Comparison of ENCODE assay signal across 19 mouse cellular contexts in the genomic region with DNA sequence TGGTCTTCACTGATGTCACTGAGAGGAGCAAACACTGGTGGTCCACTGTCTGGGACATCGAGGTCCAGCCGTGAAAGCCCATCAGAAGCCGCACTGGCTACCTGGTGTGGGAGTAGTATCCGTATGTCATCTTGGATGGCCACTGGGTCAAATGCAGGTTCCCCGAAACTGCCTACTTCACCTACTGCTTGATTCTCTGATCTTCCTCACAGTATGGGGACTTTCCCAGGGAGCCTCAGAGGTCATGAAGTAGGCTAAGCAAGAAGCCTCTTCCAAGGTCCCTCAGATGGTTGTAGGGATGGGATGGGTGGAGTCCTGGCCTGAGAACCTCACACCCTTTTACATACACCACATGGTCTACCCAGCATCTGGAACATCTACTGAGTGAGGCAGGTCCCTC. TPM values are rescaled to one million over a fixed set of nuclear protein-coding genes. Genes with fewer than 3 reads are reported as not detected.
"Had no signal": no experiment of that assay in that cellular context is flagged by ENCODE, and none has a peak within 500 bp of the region (broad histone marks: within the 10 kb centered on the region; RNA-seq: fewer than 3 reads in every experiment).

No protein-coding gene starts in this region.

- H3K27ac ChIP-seq: lung, embryonic 15.5 days; stomach, embryonic 15.5 days had no signal

- H3K4me2 ChIP-seq: lung, embryonic 15.5 days; midbrain, embryonic 11.5 days; stomach, embryonic 15.5 days had no signal

- H3K4me3 ChIP-seq: lung, embryonic 15.5 days; stomach, embryonic 15.5 days had no signal

- DNase-seq: kidney, adult 18-20 months; kidney, adult 9 months; kidney, postnatal 14 days; kidney, postnatal 4 days; lung, adult 18-20 months; lung, postnatal 10 days; lung, postnatal 36 days; midbrain, embryonic 14.5 days; right cerebral cortex, postnatal 25 days; spleen, adult 18-20 months; thymus, postnatal 25 days had no signal

- H3K27me3 ChIP-seq: lung, embryonic 15.5 days; stomach, embryonic 15.5 days had no signal

- ATAC-seq: intestine, embryonic 16.5 days had no signal

- H3K9me3 ChIP-seq: lung, embryonic 15.5 days; stomach, embryonic 15.5 days had no signal

- H3K9ac ChIP-seq: lung, embryonic 15.5 days; stomach, embryonic 15.5 days had no signal

RNA-seq across cellular contexts. Expression of gene Ankdd1a, which starts 37.0 kb away (rescaled TPM):
- total RNA-seq: megakaryocyte progenitor cell, adult 5-6 weeks; megakaryocyte-erythroid progenitor cell, adult 5-6 weeks had no signal
- polyA plus RNA-seq: intestine, embryonic 16.5 days; kidney, embryonic 16.5 days; limb, embryonic 11.5 days; lung, embryonic 15.5 days; midbrain, embryonic 11.5 days had no signal
